Mouse (Mus musculus) lung, postnatal 0 days (tissue): ENCODE measurements at regions not wholly inside any gene's neighbourhood (a gene's known extent, or its start where the extent isn't known, plus 50 kb on each side); places are given as distances from the start of the nearest gene placed in this dataset.

Experiments used
- CTCF ChIP-seq: IDR thresholded peaks from 2 replicates; pipeline ENCODE4 v1.5.1; 2016; ENCODE audit warnings: antibody characterized with exemption, mild to moderate bottlenecking
- EP300 ChIP-seq: IDR thresholded peaks from 2 replicates; pipeline ENCODE4 v1.6.1; 2016; ENCODE audit warnings: antibody characterized with exemption, mild to moderate bottlenecking, control low read depth

DNA sequence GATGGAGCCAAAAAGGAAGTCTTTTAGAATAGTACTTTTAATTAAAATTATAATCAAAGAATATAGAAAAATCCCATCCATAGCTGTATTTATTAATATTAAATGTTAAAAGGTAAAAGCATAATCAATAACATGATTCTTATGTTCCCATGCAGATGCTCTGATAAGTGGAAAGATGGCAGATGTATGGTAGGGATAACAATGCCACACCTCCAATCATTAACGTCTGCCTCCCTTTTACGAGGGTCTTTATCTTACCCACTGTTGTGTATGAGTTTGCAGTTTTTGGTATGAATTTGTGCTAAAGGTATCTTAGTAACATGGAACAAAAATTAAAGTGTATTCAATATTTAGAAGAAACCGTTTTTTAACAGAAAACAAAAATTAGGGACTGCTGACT, 127.8 kb downstream of the Alg10b start:
- TF ChIP-seq CTCF (no peak), EP300 (no peak)
